Mouse (Mus musculus) mouse trophoblast stem cell (cell line): Measurements from ENCODE around the gene Tcf7l2.

Experiments
- in situ Hi-C, 2 experiments: fragments of 300-500 bp; cut with MseI, MboI; formaldehyde crosslinking; loops; 2 replicates in 1 of 2; 3 replicates in 1 of 2; pipeline ENCODE4 v1.15.1; 2025

Gene Tcf7l2

GRCm38 (mm10) chr19:55860009-55860743 lies 118.6 kb downstream of the Tcf7l2 start:
- in situ Hi-C loops: no loop called here

GRCm38 (mm10) chr19:55861746-55862145 lies 120.1 kb downstream of the Tcf7l2 start:
- in situ Hi-C loops: no loop called here

- in situ Hi-C loops: no loop called here
Observed at GRCm38 (mm10) chr19:55862559-55862958, 120.9 kb downstream of the Tcf7l2 start.

GRCm38 (mm10) chr19:55865049-55865448 lies 123.4 kb downstream of the Tcf7l2 start:
- in situ Hi-C loops: no loop called here

GRCm38 (mm10) chr19:55865774-55866578 lies 124.4 kb downstream of the Tcf7l2 start:
- in situ Hi-C loops: no loop called here

GRCm38 (mm10) chr19:55867255-55867654 lies 125.6 kb downstream of the Tcf7l2 start:
- in situ Hi-C loops: no loop called here

GRCm38 (mm10) chr19:55867905-55868304 lies 126.3 kb downstream of the Tcf7l2 start:
- in situ Hi-C loops: no loop called here

GRCm38 (mm10) chr19:55868597-55868996 lies 127.0 kb downstream of the Tcf7l2 start:
- in situ Hi-C loops: no loop called here

GRCm38 (mm10) chr19:55870825-55871224 lies 129.2 kb downstream of the Tcf7l2 start:
- in situ Hi-C loops: no loop called here

GRCm38 (mm10) chr19:55871496-55871895 lies 129.9 kb downstream of the Tcf7l2 start:
- in situ Hi-C loops: no loop called here

GRCm38 (mm10) chr19:55873221-55873620 lies 131.6 kb downstream of the Tcf7l2 start:
- in situ Hi-C loops: no loop called here

- in situ Hi-C loops: no loop called here
Observed at GRCm38 (mm10) chr19:55876501-55876900, 134.9 kb downstream of the Tcf7l2 start.

- in situ Hi-C loops: no loop called here
Observed at GRCm38 (mm10) chr19:55877404-55877915, 135.8 kb downstream of the Tcf7l2 start.

GRCm38 (mm10) chr19:55880664-55881359 lies 139.2 kb downstream of the Tcf7l2 start:
- in situ Hi-C loops: no loop called here

GRCm38 (mm10) chr19:55886536-55886935 lies 144.9 kb downstream of the Tcf7l2 start:
- in situ Hi-C loops: no loop called here

- in situ Hi-C loops: no loop called here
Observed at GRCm38 (mm10) chr19:55891692-55892183, 150.1 kb downstream of the Tcf7l2 start.

GRCm38 (mm10) chr19:55893557-55893956 lies 151.9 kb downstream of the Tcf7l2 start:
- in situ Hi-C loops: no loop called here

- in situ Hi-C loops: no loop called here
Observed at GRCm38 (mm10) chr19:55894396-55894795, 152.8 kb downstream of the Tcf7l2 start.

GRCm38 (mm10) chr19:55895317-55895716 lies 153.7 kb downstream of the Tcf7l2 start:
- in situ Hi-C loops: no loop called here

GRCm38 (mm10) chr19:55895807-55896420 lies 154.3 kb downstream of the Tcf7l2 start:
- in situ Hi-C loops: no loop called here

GRCm38 (mm10) chr19:55896629-55897028 lies 155.0 kb downstream of the Tcf7l2 start:
- in situ Hi-C loops: no loop called here
